Mouse (Mus musculus) G1E (cell line): ENCODE measurements around the gene Mas1.

Experiments
- CTCF ChIP-seq: IDR thresholded peaks from 2 replicates; pipeline ENCODE4 v1.5.1; 2012; ENCODE audit warnings: low read depth, low read length, inconsistent platforms, mixed read lengths
- POLR2AphosphoS5 ChIP-seq: IDR thresholded peaks from 2 replicates; pipeline ENCODE4 v1.6.1; 2012; ENCODE audit warnings: low read depth, low read length, inconsistent platforms; ENCODE audit not compliant: insufficient replicate concordance

DNA sequence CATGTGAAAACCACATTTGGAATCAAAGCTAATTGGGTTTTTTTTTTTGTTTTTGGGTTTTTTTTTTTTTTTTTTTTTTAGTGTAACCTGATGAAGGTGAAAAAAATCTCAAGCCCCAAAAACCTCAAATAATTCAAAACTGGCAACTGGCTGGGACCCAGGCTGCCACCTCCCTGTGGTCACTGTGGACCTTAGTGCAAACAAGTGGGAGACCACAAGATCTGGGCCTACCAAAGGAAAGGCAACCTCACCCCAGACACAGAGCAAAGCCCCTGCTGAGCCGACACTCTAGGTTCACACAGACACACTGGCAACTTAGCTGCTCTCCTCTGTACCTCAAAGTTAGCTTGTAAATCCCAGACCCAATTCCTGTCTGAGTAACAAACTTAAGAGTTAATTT is 36.4 kb upstream of the Mas1 start:
- TF ChIP-seq CTCF (no peak), POLR2AphosphoS5 (no peak)
